Mouse (Mus musculus): ENCODE data around the gene Pla2g2d. TPM values are rescaled to one million over a fixed set of nuclear protein-coding genes. Genes with fewer than 3 reads are reported as not detected.

The Pla2g2d gene
- polyA plus RNA-seq (2015; fragmentation: Nextera tagmentation; extraction: Ambion mirVana): 0.64 and 0.93 TPM in 2 replicates

- ATAC-seq (ENCODE audit: low FRiP score, low read depth): no peak
- no peak within 1 kb of the TSS for H3K27ac ChIP-seq (replicated peaks)
- no peak within 1 kb of the TSS for H3K4me3 ChIP-seq
- no peak within 1 kb of the TSS for H3K9ac ChIP-seq
- H3K36me3 ChIP-seq: no peaks in the 10 kb centered on the region
- no peaks in the 10 kb centered on the region for H3K9me3 ChIP-seq
- H3K4me2 ChIP-seq: no peak within 1 kb of the TSS
- H3K4me1 ChIP-seq (replicated peaks): peaks cover 8% of the 10 kb centered on the region
- WGBS: 89% methylated on average over 6 of the region's 6 CpGs
- no peaks in the 10 kb centered on the region for H3K27me3 ChIP-seq
Measured at GRCm38 (mm10) chr4:138775435-138775834, at the start of gene Pla2g2d. Gene Pla2g2d, plus strand, starts transcription at chr4:138775735.

DNA sequence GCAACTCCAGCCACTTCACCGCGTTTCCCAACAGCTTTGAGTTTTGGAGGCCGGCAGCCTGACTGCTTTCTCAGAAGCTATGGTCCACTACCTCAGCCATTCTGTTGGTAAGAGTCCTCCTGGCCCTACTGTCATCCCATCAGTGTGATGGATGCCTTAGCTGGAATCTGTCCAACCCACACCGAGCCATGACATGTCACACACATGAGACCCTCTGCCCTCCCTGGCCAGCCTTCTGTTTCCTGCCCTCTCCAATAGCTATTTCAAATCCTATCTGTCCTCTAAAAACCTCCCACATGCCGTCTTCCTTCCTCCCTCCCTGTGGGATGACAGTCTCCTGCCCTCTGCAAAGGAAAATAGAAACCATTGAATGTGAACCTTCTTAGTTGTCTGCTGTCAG is 49.8 kb upstream of the Pla2g2d start:
- ATAC-seq (ENCODE audit: low FRiP score, low read depth): no peak
- no peaks in the 10 kb centered on the region for H3K36me3 ChIP-seq
- H3K4me3 ChIP-seq: no peak overlapping the region
- H3K4me2 ChIP-seq: no peak overlapping the region
- H3K9me3 ChIP-seq: no peaks in the 10 kb centered on the region
- H3K9ac ChIP-seq: no peak overlapping the region
- H3K4me1 ChIP-seq (replicated peaks): peaks cover 29% of the 10 kb centered on the region
- H3K27me3 ChIP-seq: no peaks in the 10 kb centered on the region
- H3K27ac ChIP-seq (replicated peaks): no peak overlapping the region
- WGBS: 67% methylated on average over 5 of the region's 5 CpGs

GRCm38 (mm10) chr4:138729018-138729703 is 46.4 kb upstream of the Pla2g2d start:
- no peak overlapping the region for H3K4me3 ChIP-seq
- peaks cover 20% of the 10 kb centered on the region for H3K4me1 ChIP-seq (replicated peaks)
- no peak overlapping the region for H3K9ac ChIP-seq
- H3K9me3 ChIP-seq: no peaks in the 10 kb centered on the region
- ATAC-seq (ENCODE audit: low FRiP score, low read depth): peak; percentile 75
- WGBS: 22% methylated on average over 9 of the region's 9 CpGs
- H3K27ac ChIP-seq (replicated peaks): no peak overlapping the region
- H3K36me3 ChIP-seq: no peaks in the 10 kb centered on the region
- no peaks in the 10 kb centered on the region for H3K27me3 ChIP-seq
- H3K4me2 ChIP-seq: no peak overlapping the region

- H3K27ac ChIP-seq (replicated peaks): no peak overlapping the region
- H3K36me3 ChIP-seq: no peaks in the 10 kb centered on the region
- H3K4me1 ChIP-seq (replicated peaks): peaks cover 15% of the 10 kb centered on the region
- H3K9ac ChIP-seq: no peak overlapping the region
- no peaks in the 10 kb centered on the region for H3K9me3 ChIP-seq
- no peaks in the 10 kb centered on the region for H3K27me3 ChIP-seq
- ATAC-seq (ENCODE audit: low FRiP score, low read depth): no peak
- H3K4me2 ChIP-seq: no peak overlapping the region
- WGBS: 83% methylated on average over 7 of the region's 7 CpGs
- no peak overlapping the region for H3K4me3 ChIP-seq
Measured at GRCm38 (mm10) chr4:138734105-138734504, 41.4 kb upstream of the Pla2g2d start.

- ATAC-seq (ENCODE audit: low FRiP score, low read depth): no peak
- H3K4me3 ChIP-seq: no peak overlapping the region
- peaks cover 18% of the 10 kb centered on the region for H3K4me1 ChIP-seq (replicated peaks)
- no peaks in the 10 kb centered on the region for H3K27me3 ChIP-seq
- 94% methylated on average over 4 of the region's 4 CpGs for whole genome bisulfite sequencing
- no peaks in the 10 kb centered on the region for H3K36me3 ChIP-seq
- H3K27ac ChIP-seq (replicated peaks): no peak overlapping the region
- no peaks in the 10 kb centered on the region for H3K9me3 ChIP-seq
- no peak overlapping the region for H3K4me2 ChIP-seq
- no peak overlapping the region for H3K9ac ChIP-seq
Measured at GRCm38 (mm10) chr4:138734863-138735262, 40.7 kb upstream of the Pla2g2d start.

DNA sequence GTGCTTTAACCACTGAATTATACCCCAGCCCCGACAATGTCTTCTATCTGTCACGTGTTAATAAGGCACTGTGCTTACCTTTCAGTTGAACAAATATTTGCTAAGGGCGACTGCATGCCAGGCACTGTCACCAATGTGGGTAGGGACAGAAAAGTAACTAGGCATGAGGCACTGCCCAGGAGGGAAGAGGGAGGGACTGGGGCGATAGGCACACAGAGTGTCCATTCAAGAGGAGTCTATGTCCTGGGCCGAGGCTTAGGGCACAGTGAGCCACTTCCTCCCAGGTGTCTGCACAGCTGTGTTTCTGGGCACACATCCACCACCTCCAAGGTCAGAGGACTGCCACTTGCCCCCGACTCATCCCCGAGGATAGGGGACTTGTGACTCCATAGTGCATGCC is 38.5 kb upstream of the Pla2g2d start, which contains the start of gene Ubxn10:
TSS of gene Ubxn10 (minus strand) at position 137 of the 400 bp plus-strand sequence.
- Histone ChIP-seq H3K27ac (replicated peaks) (no peak within 1 kb of the TSS), H3K9me3 (no peaks in the 10 kb centered on the region), H3K4me2 (no peak within 1 kb of the TSS), H3K36me3 (no peaks in the 10 kb centered on the region), H3K4me3 (no peak within 1 kb of the TSS), H3K27me3 (no peaks in the 10 kb centered on the region), H3K4me1 (replicated peaks) (peaks cover 18% of the 10 kb centered on the region), H3K9ac (no peak within 1 kb of the TSS)
- no peak for ATAC-seq (ENCODE audit: low FRiP score, low read depth)
- WGBS: 73% methylated on average over 7 of the region's 7 CpGs

DNA sequence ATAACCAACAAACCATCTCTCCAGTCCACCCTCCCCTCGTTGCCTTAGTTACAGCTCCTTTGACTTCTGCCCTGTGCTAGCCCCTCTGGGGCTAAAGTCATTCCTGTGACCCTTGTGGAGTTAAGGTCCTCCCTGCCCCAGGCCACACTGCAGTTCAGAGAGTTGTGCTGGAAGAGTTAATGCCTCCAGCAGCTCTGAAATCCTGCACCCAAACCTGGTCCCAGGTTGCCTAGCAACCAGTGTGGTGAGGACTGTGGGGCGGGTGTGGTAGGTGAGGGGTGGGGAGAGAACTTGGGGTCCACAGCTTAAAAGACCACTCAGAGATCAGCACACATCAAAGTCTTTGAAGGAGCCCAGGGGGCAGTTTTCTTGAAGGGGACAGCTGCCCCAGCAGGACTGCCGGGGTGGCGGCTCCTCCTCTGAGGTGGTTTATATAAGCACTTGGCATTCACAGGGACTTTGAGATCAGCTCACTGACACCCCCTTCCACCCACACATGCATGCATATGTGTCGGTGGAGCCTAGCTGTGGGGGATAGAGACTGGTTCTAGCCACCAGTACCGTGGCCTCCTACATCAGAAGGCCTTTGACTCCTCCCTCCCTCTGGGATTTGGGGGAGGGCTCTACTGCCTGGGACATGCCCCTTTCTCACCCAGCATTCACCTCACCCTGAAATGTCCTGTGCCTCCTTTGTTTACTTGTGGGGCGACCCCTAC is 36.2 kb upstream of the Pla2g2d start:
- no peaks in the 10 kb centered on the region for H3K36me3 ChIP-seq
- H3K4me2 ChIP-seq: no peak overlapping the region
- ATAC-seq (ENCODE audit: low FRiP score, low read depth): no peak
- 18% methylated on average over 7 of the region's 7 CpGs for WGBS
- no peak overlapping the region for H3K4me3 ChIP-seq
- no peaks in the 10 kb centered on the region for H3K9me3 ChIP-seq
- peaks cover 18% of the 10 kb centered on the region for H3K4me1 ChIP-seq (replicated peaks)
- H3K9ac ChIP-seq: no peak overlapping the region
- H3K27me3 ChIP-seq: no peaks in the 10 kb centered on the region
- H3K27ac ChIP-seq (replicated peaks): no peak overlapping the region

GRCm38 (mm10) chr4:138745884-138746283 is 29.7 kb upstream of the Pla2g2d start:
- Histone ChIP-seq H3K4me2 (no peak overlapping the region), H3K9ac (no peak overlapping the region), H3K4me3 (no peak overlapping the region), H3K4me1 (replicated peaks) (peaks cover 11% of the 10 kb centered on the region), H3K27me3 (no peaks in the 10 kb centered on the region), H3K9me3 (no peaks in the 10 kb centered on the region), H3K36me3 (no peaks in the 10 kb centered on the region), H3K27ac (replicated peaks) (no peak overlapping the region)
- 76% methylated on average over 4 of the region's 4 CpGs for WGBS
- ATAC-seq (ENCODE audit: low FRiP score, low read depth): no peak

- Histone ChIP-seq H3K36me3 (no peaks in the 10 kb centered on the region), H3K9ac (no peak overlapping the region), H3K4me1 (replicated peaks) (peaks cover 11% of the 10 kb centered on the region), H3K27ac (replicated peaks) (no peak overlapping the region), H3K27me3 (no peaks in the 10 kb centered on the region), H3K9me3 (no peaks in the 10 kb centered on the region), H3K4me2 (no peak overlapping the region), H3K4me3 (no peak overlapping the region)
- WGBS: 92% methylated on average over 9 of the region's 9 CpGs
- no peak for ATAC-seq (ENCODE audit: low FRiP score, low read depth)
Measured at GRCm38 (mm10) chr4:138746866-138747265, 28.7 kb upstream of the Pla2g2d start.

GRCm38 (mm10) chr4:138747851-138748250 is 27.7 kb upstream of the Pla2g2d start:
- peak; percentile 64; the same call in 1 of the 2 replicates for ATAC-seq (ENCODE audit: low FRiP score, low read depth)
- 47% methylated on average over 10 of the region's 10 CpGs for WGBS
- Histone ChIP-seq H3K9me3 (no peaks in the 10 kb centered on the region), H3K9ac (no peak overlapping the region), H3K4me2 (no peak overlapping the region), H3K4me1 (replicated peaks) (peaks cover 11% of the 10 kb centered on the region), H3K27me3 (no peaks in the 10 kb centered on the region), H3K36me3 (no peaks in the 10 kb centered on the region), H3K4me3 (no peak overlapping the region), H3K27ac (replicated peaks) (no peak overlapping the region)

DNA sequence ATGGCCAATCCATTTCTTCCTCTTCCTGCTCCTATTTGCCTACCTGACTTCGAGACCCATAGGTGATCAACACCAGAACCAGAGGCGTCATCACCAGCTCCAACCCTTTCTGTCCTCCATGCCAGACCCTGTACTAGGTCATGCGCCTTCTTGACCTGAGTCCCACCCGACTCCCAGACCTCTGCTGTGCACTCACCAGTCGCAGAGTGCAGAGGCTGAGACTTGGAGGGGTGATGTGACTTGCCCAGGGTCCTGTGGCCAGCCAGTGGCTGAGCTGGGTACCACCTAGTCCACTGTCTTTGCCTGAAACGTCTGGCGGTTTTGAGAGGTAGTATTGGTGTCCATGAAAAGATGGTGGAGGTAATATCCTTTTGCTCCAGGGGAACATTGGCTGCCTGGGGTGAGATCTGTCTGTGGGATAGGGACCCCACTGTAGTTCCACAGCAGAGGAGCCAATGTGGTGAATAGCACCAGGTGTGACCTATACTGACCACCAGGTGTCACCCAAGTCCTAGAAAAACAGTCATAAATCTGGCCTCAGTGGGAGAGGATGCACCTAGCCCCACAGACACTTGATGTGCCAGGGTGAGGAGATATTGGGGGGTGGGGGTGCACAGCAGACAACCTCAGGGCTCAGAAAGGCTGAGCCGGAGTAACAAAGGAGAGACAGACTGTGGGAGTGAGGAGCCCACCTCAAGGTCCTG is 27.0 kb upstream of the Pla2g2d start:
- Histone ChIP-seq H3K9ac (no peak overlapping the region), H3K27me3 (no peaks in the 10 kb centered on the region), H3K4me1 (replicated peaks) (peaks cover 11% of the 10 kb centered on the region), H3K36me3 (no peaks in the 10 kb centered on the region), H3K4me2 (no peak overlapping the region), H3K27ac (replicated peaks) (no peak overlapping the region), H3K4me3 (no peak overlapping the region), H3K9me3 (no peaks in the 10 kb centered on the region)
- WGBS: 57% methylated on average over 8 of the region's 8 CpGs
- peak; percentile 67; the same call in 1 of the 2 replicates for ATAC-seq (ENCODE audit: low FRiP score, low read depth)

DNA sequence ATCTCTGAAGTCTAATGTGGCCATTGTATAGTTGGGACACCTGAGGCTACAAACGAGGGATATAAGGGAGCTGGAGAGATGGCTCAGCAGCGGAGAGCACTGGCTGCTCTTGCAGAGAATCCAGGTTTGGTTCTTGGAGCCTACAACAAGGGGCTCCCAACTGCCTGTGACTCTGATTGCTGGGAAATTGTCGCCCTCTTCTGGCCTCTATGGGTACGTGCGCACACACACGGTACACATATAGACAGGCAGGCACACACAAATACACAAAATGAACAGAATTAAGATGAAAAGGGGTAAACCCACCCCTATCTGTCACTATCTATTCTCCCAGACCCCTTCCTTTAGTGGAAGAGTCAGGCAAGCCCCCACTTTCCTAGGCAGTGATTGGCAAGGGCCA is 22.9 kb upstream of the Pla2g2d start:
- peaks cover 20% of the 10 kb centered on the region for H3K4me1 ChIP-seq (replicated peaks)
- no peaks in the 10 kb centered on the region for H3K9me3 ChIP-seq
- 95% methylated on average over 6 of the region's 6 CpGs for WGBS

More for the DNA sequence above, 22.9 kb upstream of the Pla2g2d start:
- H3K27ac ChIP-seq (replicated peaks): no peak overlapping the region
- ATAC-seq (ENCODE audit: low FRiP score, low read depth): no peak
- no peaks in the 10 kb centered on the region for H3K27me3 ChIP-seq
- H3K36me3 ChIP-seq: no peaks in the 10 kb centered on the region
- no peak overlapping the region for H3K9ac ChIP-seq
- no peak overlapping the region for H3K4me3 ChIP-seq
- no peak overlapping the region for H3K4me2 ChIP-seq

Measured in hindbrain, embryonic 15.5 days (tissue).